Mouse (Mus musculus) liver, adult 2 months (tissue): ENCODE measurements around the gene Cys1.

Source experiments
- CTCF ChIP-seq: fragments of 200-500 bp; IDR thresholded peaks from 2 replicates; pipeline ENCODE4 v1.5.1; 2011; ENCODE audit warnings: low read depth, low read length, control low read depth
- POLR2A ChIP-seq: fragments of 200-500 bp; IDR thresholded peaks from 2 replicates; pipeline ENCODE4 v1.6.1; 2011; ENCODE audit warnings: low read length, control low read depth; ENCODE audit not compliant: insufficient read depth; ENCODE audit errors: extremely low read depth

GRCm38 (mm10) chr12:24680096-24680491 is 1.5 kb downstream of the Cys1 start:
- TF ChIP-seq CTCF, result no peak
- no peak for TF ChIP-seq POLR2A
